Mouse (Mus musculus) embryonic facial prominence, embryonic 11.5 days (tissue): ENCODE measurements around the gene Tbxa2r. TPM values are rescaled to one million over a fixed set of nuclear protein-coding genes. Genes with fewer than 3 reads are reported as not detected.
A peak's percentile ranks its signal among the peaks of the same experiment; 100 is the strongest.

Experiments used
- ATAC-seq: fragments of 200-750 bp; cut with Nextera tagmentation; replicated peaks from 2 replicates; pipeline ENCODE4 v1.8.0; 2017; ENCODE audit warnings: low read depth; ENCODE audit not compliant: insufficient number of reproducible peaks, low FRiP score, low TSS enrichment
- DNase-seq: peaks from one replicate; pipeline ENCODE4 v3.0.0-alpha.2; 2015; ENCODE audit warnings: low spot score
- H3K27ac ChIP-seq: fragments of 300-500 bp; sonication (generic); replicated peaks from 2 replicates; pipeline ENCODE4 v1.5.1; 2014; ENCODE audit warnings: mild to moderate bottlenecking, low read depth, low read length, control low read depth
- H3K27me3 ChIP-seq: fragments of 300-500 bp; sonication (generic); 2 replicates; pipeline ENCODE4 v1.6.1; 2014; ENCODE audit warnings: mild to moderate bottlenecking, low read length, moderate library complexity, mixed read lengths; ENCODE audit not compliant: control insufficient read depth, insufficient read depth
- H3K36me3 ChIP-seq: fragments of 300-500 bp; sonication (generic); replicated peaks from 2 replicates; pipeline ENCODE4 v1.6.1; 2014; ENCODE audit warnings: low read depth, mild to moderate bottlenecking, low read length, moderate library complexity, mixed read lengths; ENCODE audit not compliant: control insufficient read depth, insufficient read depth
- H3K4me1 ChIP-seq: fragments of 300-500 bp; sonication (generic); 2 replicates; pipeline ENCODE4 v1.6.1; 2014; ENCODE audit warnings: low read length, mixed read lengths; ENCODE audit not compliant: control insufficient read depth, insufficient read depth
- H3K4me2 ChIP-seq: fragments of 300-500 bp; sonication (generic); 2 replicates; pipeline ENCODE4 v1.6.1; 2014; ENCODE audit warnings: low read depth, mild to moderate bottlenecking, control low read depth, low read length, moderate library complexity
- H3K4me3 ChIP-seq: fragments of 300-500 bp; sonication (generic); 2 replicates; pipeline ENCODE4 v1.5.1; 2014; ENCODE audit warnings: low read depth, low read length, control low read depth
- H3K9ac ChIP-seq: fragments of 300-500 bp; sonication (generic); replicated peaks from 2 replicates; pipeline ENCODE4 v1.6.1; 2014; ENCODE audit warnings: mild to moderate bottlenecking, control low read depth, low read length
- H3K9me3 ChIP-seq: fragments of 300-500 bp; sonication (generic); replicated peaks from 2 replicates; pipeline ENCODE4 v1.6.1; 2016; ENCODE audit warnings: mild to moderate bottlenecking, low read length, inconsistent platforms, mixed read lengths; ENCODE audit not compliant: control insufficient read depth
- WGBS: fragments of 180-500 bp; shearing (Covaris S2); extraction: QIAGEN DNeasy Blood & Tissue Kit; methylation state at CpG from one replicate; pipeline ENCODE4 v1.1.7; 2014; 5-methylcytosine and 5-hydroxymethylcytosine counted together
- polyA plus RNA-seq: library from polyadenylated mRNA; unstranded; fragments of >200 nt; fragmentation: Nextera tagmentation; extraction: Ambion mirVana; gene quantifications from 2 replicates; pipeline ENCODE4 v1.2.1, GENCODE M21; 2014

Tbxa2r gene
- polyA plus RNA-seq, 1 experiment from 2014 or later = 1.4 TPM

GRCm38 (mm10) chr10:81313581-81313980 is 14.9 kb upstream of the Tbxa2r start:
- Histone ChIP-seq H3K36me3 (peaks cover 23% of the 10 kb centered on the region), H3K4me3 (no peak overlapping the region)

GRCm38 (mm10) chr10:81314201-81314600 is 14.3 kb upstream of the Tbxa2r start:
- no peaks in the 10 kb centered on the region for H3K9me3 ChIP-seq
- H3K36me3 ChIP-seq = peaks cover 21% of the 10 kb centered on the region
- H3K27me3 ChIP-seq = no peaks in the 10 kb centered on the region
- ATAC-seq (no peak), DNase-seq (no peak)
- 78% methylated on average over 7 of the region's 7 CpGs for WGBS
- H3K27ac ChIP-seq = no peak overlapping the region
- H3K9ac ChIP-seq = no peak overlapping the region
- H3K4me1 ChIP-seq = peaks cover 3% of the 10 kb centered on the region
- no peak overlapping the region for H3K4me3 ChIP-seq
- H3K4me2 ChIP-seq = no peak overlapping the region

More at GRCm38 (mm10) chr10:81313581-81313980, 14.9 kb upstream of the Tbxa2r start:
- WGBS = 91% methylated on average over 13 of the region's 13 CpGs
- Histone ChIP-seq H3K4me1 (no peaks in the 10 kb centered on the region; the same call in 1 of the 2 replicates), H3K9ac (no peak overlapping the region), H3K4me2 (no peak overlapping the region), H3K27ac (no peak overlapping the region), H3K9me3 (no peaks in the 10 kb centered on the region), H3K27me3 (no peaks in the 10 kb centered on the region)
- no peak for ATAC-seq
- DNase-seq = no peak

GRCm38 (mm10) chr10:81315587-81315986 is 12.9 kb upstream of the Tbxa2r start:
- H3K4me2 ChIP-seq = no peak overlapping the region
- H3K27me3 ChIP-seq = no peaks in the 10 kb centered on the region
- H3K4me3 ChIP-seq = no peak overlapping the region
- peaks cover 6% of the 10 kb centered on the region for H3K4me1 ChIP-seq
- 94% methylated on average over 16 of the region's 16 CpGs for WGBS
- H3K9ac ChIP-seq = no peak overlapping the region
- ATAC-seq (no peak), DNase-seq (no peak)
- peaks cover 18% of the 10 kb centered on the region for H3K36me3 ChIP-seq
- H3K9me3 ChIP-seq = no peaks in the 10 kb centered on the region
- no peak overlapping the region for H3K27ac ChIP-seq

- no peak overlapping the region for H3K27ac ChIP-seq
- peak overlapping the region; percentile 32; the same call in 1 of the 2 replicates for H3K9ac ChIP-seq
- 44% methylated on average over 16 of the region's 16 CpGs for WGBS
- H3K27me3 ChIP-seq = no peaks in the 10 kb centered on the region
- DNase-seq (peak; percentile 44), ATAC-seq (no peak)
- peaks cover 6% of the 10 kb centered on the region for H3K4me1 ChIP-seq
- H3K4me3 ChIP-seq = 0 out of 2 replicates have a peak overlapping the region, but pooled peaks have one; percentile 8
- H3K9me3 ChIP-seq = no peaks in the 10 kb centered on the region
- H3K4me2 ChIP-seq = peak overlapping the region; percentile 36
- peaks cover 11% of the 10 kb centered on the region for H3K36me3 ChIP-seq
Measured at GRCm38 (mm10) chr10:81316338-81317060, 12.0 kb upstream of the Tbxa2r start.

GRCm38 (mm10) chr10:81317273-81317672 is 11.3 kb upstream of the Tbxa2r start:
- ATAC-seq (no peak), DNase-seq (peak; percentile 50)
- peak overlapping the region; percentile 36 for H3K4me2 ChIP-seq
- no peak overlapping the region for H3K27ac ChIP-seq
- H3K9ac ChIP-seq = peak overlapping the region; percentile 32
- WGBS = 14% methylated on average over 20 of the region's 20 CpGs
- H3K4me3 ChIP-seq = no peak overlapping the region
- peaks cover 6% of the 10 kb centered on the region for H3K4me1 ChIP-seq
- H3K9me3 ChIP-seq = no peaks in the 10 kb centered on the region
- no peaks in the 10 kb centered on the region for H3K27me3 ChIP-seq
- peaks cover 11% of the 10 kb centered on the region for H3K36me3 ChIP-seq

- Histone ChIP-seq H3K4me1 (peaks cover 6% of the 10 kb centered on the region), H3K27ac (no peak overlapping the region), H3K4me3 (peak overlapping the region; percentile 96; the same call in 1 of the 2 replicates), H3K9me3 (no peaks in the 10 kb centered on the region), H3K4me2 (no peak overlapping the region), H3K9ac (no peak overlapping the region; the same call in 1 of the 2 replicates), H3K27me3 (no peaks in the 10 kb centered on the region), H3K36me3 (peaks cover 7% of the 10 kb centered on the region)
- ATAC-seq (no peak), DNase-seq (no peak)
- 93% methylated on average over 13 of the region's 13 CpGs for WGBS
Measured at GRCm38 (mm10) chr10:81318589-81319329, 9.8 kb upstream of the Tbxa2r start.

- no peak for DNase-seq
- no peak for ATAC-seq
- H3K36me3 ChIP-seq = peaks cover 9% of the 10 kb centered on the region
- no peaks in the 10 kb centered on the region for H3K27me3 ChIP-seq
- peaks cover 6% of the 10 kb centered on the region for H3K4me1 ChIP-seq
- peak overlapping the region; percentile 59 for H3K9ac ChIP-seq
- peak overlapping the region; percentile 54; the same call in 1 of the 2 replicates for H3K27ac ChIP-seq
- H3K4me2 ChIP-seq = peak overlapping the region; percentile 53
- 31% methylated on average over 8 of the region's 8 CpGs for WGBS
- H3K4me3 ChIP-seq = peak overlapping the region; percentile 96
- H3K9me3 ChIP-seq = no peaks in the 10 kb centered on the region
Measured at GRCm38 (mm10) chr10:81319330-81319699, 9.2 kb upstream of the Tbxa2r start.
